Mouse (Mus musculus) heart, adult 11 months (tissue): ENCODE measurements at regions not wholly inside any gene's neighbourhood (a gene's known extent, or its start where the extent isn't known, plus 50 kb on each side); places are given as distances from the start of the nearest gene placed in this dataset.
A peak's percentile ranks its signal among the peaks of the same experiment; 100 is the strongest.

ENCODE experiments used
- DNase-seq: peaks from one replicate; pipeline ENCODE4 v3.0.0; 2022

DNA sequence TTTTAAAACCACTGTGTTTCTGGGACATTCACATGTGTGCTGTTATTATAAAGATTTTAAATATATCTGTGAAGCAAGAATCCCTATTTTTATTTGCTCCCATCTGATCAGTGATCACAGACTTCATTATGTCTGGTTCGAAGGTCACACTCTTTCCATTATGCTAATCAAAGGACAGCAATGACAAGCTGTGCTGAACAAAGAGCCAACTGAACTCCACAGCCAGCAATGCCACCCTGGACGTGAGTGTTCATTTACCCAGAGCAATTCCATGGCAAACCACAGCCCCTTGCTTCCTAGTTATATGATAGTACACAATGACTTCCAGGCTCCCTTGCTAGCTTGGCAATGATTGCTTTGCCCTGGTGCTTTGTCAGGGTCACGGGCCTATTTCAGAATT lies 55.6 kb upstream of the Ccdc190 start:
- DNase-seq = no peak

DNA sequence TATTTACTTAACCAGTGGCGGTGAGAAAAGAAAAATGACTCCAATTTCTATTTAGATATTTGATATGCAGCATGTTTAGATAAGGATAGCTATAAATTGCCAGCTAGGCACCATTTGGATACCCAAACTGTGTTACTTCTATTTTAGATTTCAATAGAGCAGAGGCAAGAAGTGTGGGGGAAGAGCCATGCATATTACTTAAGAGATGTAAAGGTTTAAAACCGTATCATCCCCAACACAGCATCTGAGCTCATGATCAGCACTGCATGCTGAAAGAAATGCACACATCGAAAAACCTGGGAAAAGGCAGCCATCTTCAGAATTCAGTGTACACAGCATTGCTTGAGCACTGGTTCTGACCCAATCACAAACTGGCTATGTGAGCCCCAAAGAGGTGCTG lies 59.8 kb upstream of the Ccdc190 start:
- no peak for DNase-seq

DNA sequence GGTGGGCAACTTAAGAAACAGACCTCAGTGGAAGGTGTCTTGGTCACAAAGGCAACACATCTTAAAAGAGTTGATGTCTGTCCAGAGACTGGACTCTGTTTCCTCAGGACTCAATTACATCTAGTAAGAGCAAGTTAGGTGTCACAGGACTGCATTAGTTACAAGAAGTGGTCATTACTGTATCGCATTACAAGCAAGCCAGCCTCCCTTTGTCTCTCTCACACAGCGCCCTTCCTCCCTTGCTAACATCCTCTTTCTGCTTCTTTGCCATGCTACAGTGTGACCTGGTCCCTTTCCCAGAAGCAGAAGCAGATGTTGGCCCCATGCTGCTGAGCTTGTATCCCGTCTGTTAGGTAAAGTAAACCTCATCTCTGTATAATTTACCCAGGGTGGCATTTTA lies 61.0 kb upstream of the Ccdc190 start:
- DNase-seq = no peak

- no peak for DNase-seq
Measured at GRCm38 (mm10) chr1:169866840-169867239, 61.6 kb upstream of the Ccdc190 start.

DNA sequence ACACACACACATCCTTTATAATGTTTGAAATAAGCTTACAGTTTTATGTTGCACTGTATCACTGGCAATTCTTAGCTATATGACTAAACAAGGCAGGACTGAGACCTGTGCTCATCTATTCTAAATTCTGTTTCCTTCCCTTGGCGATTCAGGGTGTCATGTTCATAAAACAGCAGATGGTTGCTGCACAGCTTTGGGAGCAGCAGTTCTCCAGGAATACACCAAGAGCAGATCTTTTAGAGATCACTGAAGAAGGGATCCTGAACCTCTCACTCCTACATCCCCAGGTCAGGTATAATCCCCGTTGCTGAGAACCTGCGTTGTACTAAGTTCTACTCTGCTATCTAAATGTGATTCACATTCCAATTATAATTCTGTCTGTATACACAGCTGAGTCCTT lies 69.4 kb upstream of the Ccdc190 start:
- no peak for DNase-seq

DNA sequence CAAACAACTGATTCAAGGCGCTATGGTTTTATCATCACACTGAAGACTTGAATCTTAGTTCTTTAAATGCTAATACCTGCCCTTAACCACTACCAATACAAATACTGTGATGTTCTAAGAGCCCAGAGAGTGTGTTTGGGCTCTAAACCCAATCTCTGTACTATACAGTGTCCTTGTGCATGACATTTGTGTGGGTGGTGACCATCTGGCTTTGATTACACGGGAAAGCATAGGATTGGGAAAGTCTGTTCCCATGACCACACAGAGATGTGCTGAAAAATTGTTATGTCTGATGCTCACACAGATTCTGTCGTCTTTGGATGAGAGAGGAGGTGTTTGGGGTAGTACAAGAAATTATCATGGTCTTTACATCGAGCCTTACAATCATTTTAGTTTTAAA lies 76.8 kb upstream of the Ccdc190 start:
- DNase-seq = no peak

DNA sequence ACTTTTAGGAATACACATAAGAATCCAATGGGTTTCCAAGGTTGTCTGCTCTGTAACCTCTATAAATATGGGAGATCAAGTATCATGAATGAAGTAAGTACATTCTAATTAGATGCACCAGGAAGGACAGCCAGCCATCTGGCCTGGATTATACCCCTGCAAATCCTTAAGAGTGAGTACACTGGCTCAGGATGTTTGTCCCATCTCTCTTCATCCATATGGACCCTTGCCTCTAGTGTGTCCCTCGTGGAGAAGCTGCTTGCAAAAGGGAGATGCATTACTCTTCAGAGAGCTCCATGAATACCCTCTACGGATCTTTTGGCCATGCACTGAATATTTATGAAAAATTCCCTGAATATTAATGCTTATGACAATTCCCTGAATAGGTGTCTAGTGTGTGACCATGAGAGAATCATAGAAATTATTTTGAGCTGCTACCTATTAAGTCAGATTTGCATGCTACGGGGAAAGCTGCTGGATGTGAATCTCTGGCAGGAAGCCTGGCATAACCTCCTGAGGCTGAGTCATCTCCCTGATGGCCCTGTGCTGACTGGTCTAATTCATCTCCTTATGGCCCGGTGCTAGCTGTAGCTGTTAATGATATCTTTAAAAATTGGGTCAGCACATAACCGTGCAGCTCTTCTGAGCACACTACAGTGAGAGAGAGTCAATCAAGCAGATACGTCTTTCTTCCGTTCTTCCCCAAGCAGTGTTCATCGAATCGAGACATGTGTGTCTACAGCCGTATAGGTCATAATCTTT lies 80.0 kb upstream of the Ccdc190 start:
- peak; percentile 73 for DNase-seq

GRCm38 (mm10) chr1:169842490-169842889 lies 86.0 kb upstream of the Ccdc190 start:
- DNase-seq = peak; percentile 25

GRCm38 (mm10) chr1:169840948-169841347 lies 87.5 kb upstream of the Ccdc190 start:
- DNase-seq = peak; percentile 13

DNA sequence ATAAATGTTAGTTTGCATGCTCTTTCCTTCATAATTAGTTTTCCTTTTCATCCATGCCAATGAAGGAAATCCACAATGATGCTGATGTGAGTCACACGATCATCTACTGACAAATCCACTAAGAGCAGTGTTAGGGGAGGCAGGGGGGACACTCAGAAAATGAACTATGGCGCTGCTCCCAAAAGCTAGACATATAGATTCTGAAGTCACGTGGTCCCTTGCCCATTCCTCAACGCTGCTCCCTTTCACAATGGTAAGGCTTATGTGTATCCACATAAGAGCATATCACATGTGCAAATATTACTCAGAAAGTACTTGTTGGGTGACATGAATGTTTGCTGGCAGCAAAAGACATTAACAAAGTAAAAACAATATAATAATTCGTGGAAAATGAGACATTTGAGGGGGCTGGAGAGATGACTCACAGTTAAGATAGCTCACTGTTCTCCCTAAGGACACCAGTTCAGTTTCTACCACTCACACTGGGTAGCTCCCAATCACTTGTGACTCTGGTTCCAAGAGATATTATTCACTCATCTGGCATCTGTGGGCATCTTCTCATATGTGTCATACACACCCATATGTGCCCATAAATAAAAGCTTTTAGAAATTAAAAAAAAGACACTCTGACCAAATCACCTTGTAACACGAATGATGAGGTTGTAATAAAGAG lies 88.3 kb upstream of the Ccdc190 start:
- peak; percentile 42 for DNase-seq

DNA sequence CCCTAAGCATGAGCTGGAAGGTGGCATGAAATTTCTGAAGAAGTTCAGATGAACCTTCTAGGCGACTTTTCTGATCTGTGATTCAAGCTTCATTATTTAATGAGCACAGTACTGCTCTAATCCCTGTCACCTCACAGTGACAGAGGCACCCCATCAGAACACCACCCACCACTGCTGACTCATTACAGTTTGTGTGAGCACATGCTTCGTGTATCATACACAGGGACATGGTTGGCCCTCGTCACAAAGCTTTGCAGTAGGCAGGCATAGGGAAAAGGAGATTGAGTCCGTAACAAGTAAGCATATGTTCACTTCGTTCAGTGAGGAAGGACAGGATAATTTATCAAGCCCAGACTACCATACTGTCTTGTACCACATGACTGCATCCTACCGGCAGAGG lies 85.9 kb upstream of the Rgs4 start:
- peak; percentile 34 for DNase-seq

DNA sequence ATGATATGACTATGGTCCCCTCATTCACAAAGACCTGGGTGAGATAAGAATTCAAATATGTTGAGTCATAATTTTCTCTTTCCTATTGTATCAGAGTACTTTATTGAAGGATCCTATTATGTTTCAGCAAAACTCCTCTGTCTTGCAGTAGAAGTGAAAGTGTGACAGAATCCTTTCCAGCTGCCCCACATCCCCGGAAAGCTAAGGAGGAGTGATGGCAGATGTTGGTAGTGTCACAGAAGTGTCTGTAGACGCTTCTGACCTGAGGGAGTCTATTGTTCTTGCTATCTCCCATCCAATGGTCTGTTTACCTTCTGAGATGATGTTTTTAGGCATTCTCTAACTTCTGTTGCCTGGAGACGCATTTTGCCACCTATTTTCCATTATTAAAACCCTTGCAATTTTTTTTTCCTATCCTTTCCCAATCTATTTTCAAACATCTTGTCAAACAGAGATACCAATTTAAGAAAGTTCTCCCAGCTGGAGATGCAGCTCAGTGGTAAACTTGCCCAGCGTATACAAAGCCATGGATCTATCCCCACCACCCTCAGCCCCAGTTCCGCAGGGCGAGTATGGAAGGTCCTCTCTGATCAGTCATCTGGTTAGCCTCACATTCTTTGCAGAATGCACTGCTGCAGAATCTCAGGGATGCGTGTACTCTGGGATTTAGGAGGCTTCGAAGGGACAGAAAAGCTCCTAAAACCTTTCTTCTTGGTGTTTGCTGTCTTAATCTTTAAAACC lies 84.1 kb upstream of the Rgs4 start:
- peak; percentile 43 for DNase-seq

DNA sequence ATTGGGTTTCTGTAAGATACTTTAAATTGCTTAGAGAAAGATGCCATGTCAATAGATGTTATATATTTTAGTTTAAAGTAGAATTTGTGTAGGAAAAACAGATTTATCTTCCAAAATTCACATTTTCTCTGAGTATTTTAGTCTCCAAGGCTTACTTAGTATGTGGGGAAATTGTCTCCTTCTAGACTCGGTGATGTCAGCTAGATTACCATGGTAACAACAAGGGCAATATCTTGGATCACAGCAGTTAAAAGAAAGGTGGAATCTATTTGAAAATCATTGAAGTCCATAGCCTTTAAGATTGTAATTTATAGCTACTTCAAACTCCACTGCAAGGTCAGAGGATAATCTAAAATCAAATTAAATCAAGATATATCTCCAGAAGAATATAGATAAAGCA lies 83.2 kb upstream of the Rgs4 start:
- no peak for DNase-seq

DNA sequence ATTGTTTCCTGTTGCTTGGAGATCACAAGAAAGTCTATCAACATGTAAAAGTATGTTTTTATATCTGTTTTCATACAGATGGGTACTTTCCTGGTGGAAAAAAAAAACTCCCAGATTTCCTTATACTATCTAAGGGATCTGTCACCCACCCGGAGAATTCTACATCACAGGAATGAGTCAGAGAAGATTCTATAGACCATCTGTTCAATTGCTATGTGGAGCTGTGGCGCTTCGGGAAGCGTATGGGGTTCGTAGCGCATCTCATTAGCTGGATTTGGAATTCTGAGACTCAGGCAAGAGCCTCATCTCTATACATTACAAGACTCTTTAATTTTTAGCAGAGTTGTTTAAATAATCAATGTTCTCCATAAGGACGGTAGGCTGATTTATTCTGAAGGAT lies 74.6 kb upstream of the Rgs4 start:
- peak; percentile 56 for DNase-seq

DNA sequence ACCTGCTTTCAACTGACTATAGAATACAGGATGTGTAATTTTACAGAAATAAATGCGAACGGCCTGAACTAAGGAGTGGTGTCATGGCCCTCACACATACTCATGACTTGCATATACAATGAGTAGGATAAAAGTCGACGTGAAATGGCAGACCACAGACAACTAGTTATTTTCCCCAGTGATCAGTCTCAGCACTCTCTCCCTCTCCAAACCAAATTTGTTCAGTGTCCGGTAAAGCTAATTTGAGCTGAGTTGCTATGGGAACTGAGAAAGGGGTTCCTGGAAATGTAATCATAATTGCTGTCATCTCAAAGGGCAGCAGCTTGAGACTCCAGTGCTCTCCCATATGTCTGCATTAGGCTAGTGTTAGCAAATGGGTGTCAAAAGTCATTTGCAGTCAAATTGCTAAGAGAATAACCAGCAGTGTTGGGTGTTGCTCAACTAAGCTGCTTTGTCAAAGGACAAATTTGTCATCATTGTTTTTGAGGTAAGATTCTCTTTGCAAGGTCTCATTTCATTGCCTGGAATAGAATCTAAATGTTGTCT lies 72.0 kb upstream of the Rgs4 start:
- peak; percentile 22 for DNase-seq

GRCm38 (mm10) chr1:169816939-169817338 lies 69.5 kb upstream of the Rgs4 start:
- peak; percentile 27 for DNase-seq

- no peak for DNase-seq
Measured at GRCm38 (mm10) chr1:169812512-169813101, 65.2 kb upstream of the Rgs4 start.

DNA sequence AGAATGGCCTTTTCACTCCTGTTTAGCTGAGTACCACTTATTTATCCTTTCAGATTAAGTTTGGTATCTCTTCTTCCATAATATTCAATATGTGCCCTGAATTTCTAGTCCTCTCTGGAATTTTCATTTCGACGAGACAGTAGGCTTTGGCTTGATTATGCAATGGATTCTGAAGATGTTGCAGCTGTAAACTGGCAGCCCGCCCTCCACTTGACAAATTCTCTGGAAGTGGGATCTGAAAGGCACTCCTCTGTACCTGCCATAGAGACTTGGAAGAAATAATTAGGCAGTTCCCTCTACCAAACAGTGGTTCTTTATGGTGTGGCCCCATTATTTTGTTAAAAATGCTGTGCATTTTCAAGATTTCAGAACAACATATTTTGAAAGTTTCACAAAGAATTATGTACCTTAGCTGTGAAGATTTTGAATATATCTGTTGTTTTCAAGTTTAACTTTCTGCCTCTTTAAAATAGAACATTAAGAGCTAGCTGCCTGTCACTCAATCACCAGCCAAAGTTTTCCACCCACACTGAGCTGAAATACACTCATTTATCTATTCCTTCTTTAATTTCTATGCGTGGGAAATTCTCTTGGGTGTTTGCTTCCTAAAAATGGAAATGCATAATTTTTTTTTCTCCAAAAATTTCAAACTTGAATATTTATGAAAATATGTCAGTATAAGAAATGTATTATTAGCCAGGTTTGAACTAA lies 56.1 kb upstream of the Rgs4 start:
- no peak for DNase-seq

- DNase-seq = no peak
Measured at GRCm38 (mm10) chr1:169802868-169803267, 55.4 kb upstream of the Rgs4 start.

DNA sequence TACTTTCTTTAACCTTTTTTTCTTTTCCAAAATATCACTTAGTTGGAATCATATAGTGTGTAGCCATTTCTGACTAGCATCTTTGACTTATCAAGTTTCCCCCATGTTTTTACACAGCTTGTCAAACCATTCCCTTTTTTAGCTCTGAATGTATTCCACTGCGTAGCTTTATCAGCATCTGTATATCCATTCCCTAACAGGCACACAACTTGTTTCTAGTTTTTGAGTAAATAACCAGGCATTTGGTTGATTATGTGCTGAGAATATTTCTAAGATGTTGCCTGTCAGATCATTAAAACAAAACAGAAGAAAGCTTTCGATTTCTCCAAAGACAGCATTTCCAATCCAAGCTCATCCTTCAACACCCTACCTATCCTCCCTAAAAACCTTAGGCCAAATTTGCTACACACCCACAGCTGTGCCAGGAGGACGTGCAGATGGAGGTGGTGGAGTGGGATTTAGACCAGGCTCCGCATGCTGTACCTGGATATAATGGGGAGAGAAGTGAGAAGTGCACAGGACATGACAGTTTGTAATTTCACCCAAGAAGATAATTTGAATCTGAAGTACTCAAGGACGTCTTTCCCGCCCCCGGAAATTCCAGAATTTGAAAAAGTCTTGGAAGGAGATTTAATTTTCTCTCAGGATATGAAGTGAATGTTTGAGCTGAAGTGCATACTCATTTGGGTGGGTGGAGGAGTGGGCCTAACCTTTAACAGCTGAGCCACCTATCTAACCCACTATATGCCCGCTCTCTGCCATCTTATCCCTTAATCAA lies 54.8 kb upstream of the Rgs4 start:
- DNase-seq = no peak
